Mouse (Mus musculus) frontal cortex, adult (tissue): ENCODE measurements around the gene Mucl3.
A peak's percentile ranks its signal among the peaks of the same experiment; 100 is the strongest.

Experiments
- ATAC-seq: cut with Nextera tagmentation; 2 replicates; pipeline ENCODE4 v1.9.2; 2017; ENCODE audit warnings: mild to moderate bottlenecking, moderate library complexity, mixed read lengths; ENCODE audit not compliant: low TSS enrichment

Mucl3 gene

GRCm38 (mm10) chr17:35635699-35636111 lies 7.8 kb downstream of the Mucl3 start:
- peak; percentile 53 for ATAC-seq

- no peak for ATAC-seq
These were observed 8.3 kb downstream of the Mucl3 start for GRCm38 (mm10) chr17:35635202-35635601.

- ATAC-seq: peak; percentile 83
These were observed 9.5 kb downstream of the Mucl3 start for GRCm38 (mm10) chr17:35633992-35634391.

GRCm38 (mm10) chr17:35626537-35626936 lies 17.0 kb downstream of the Mucl3 start, which contains the start of gene Gm9573:
Gene Gm9573, minus strand, starts transcription at chr17:35626637.
- ATAC-seq: no peak

- no peak for ATAC-seq
These were observed 26.4 kb downstream of the Mucl3 start for GRCm38 (mm10) chr17:35617127-35617526.

GRCm38 (mm10) chr17:35601736-35602354 lies 41.6 kb downstream of the Mucl3 start:
- ATAC-seq: no peak

- no peak for ATAC-seq
These were observed 42.2 kb downstream of the Mucl3 start, which contains the start of gene Sfta2 for GRCm38 (mm10) chr17:35601249-35601648. Gene Sfta2, plus strand, starts transcription at chr17:35601549.

GRCm38 (mm10) chr17:35597399-35597798 lies 46.1 kb downstream of the Mucl3 start:
- ATAC-seq: no peak

- no peak for ATAC-seq
These were observed 49.0 kb downstream of the Mucl3 start for GRCm38 (mm10) chr17:35594456-35594855.

- no peak for ATAC-seq
These were observed 49.7 kb downstream of the Mucl3 start for GRCm38 (mm10) chr17:35593786-35594185.

GRCm38 (mm10) chr17:35592131-35592530 lies 51.4 kb downstream of the Mucl3 start:
- ATAC-seq: no peak

GRCm38 (mm10) chr17:35591731-35592130 lies 51.8 kb downstream of the Mucl3 start:
- ATAC-seq: no peak

- ATAC-seq: peak; percentile 27; the same call in 1 of the 2 replicates
These were observed 52.3 kb downstream of the Mucl3 start for GRCm38 (mm10) chr17:35591219-35591578.

- peak; percentile 88 for ATAC-seq
These were observed 52.9 kb downstream of the Mucl3 start for GRCm38 (mm10) chr17:35590410-35591218.

- no peak for ATAC-seq
These were observed 55.1 kb downstream of the Mucl3 start for GRCm38 (mm10) chr17:35588387-35588786.

- ATAC-seq: no peak
These were observed 56.2 kb downstream of the Mucl3 start for GRCm38 (mm10) chr17:35587291-35587690.
